Mouse (Mus musculus) CH12.LX (cell line): ENCODE data around the gene Atp8a2.

Experiments used
- CTCF ChIP-seq, 2 experiments: IDR thresholded peaks in 1 of 2; conservative IDR thresholded peaks in 1 of 2; 2 replicates each; pipeline ENCODE4 v1.5.1; 2011 to 2012; ENCODE audit warnings: low read depth in 2 of 2, low read length in 2 of 2, improper control_type of control experiment in 1 of 2, inconsistent platforms in 1 of 2, mild to moderate bottlenecking in 1 of 2, moderate library complexity in 1 of 2
- MAFK ChIP-seq: IDR thresholded peaks from 2 replicates; pipeline ENCODE4 v1.6.1; 2011; ENCODE audit warnings: low read length, improper control_type of control experiment; ENCODE audit not compliant: insufficient replicate concordance
- MEF2A ChIP-seq: IDR thresholded peaks from 2 replicates; pipeline ENCODE4 v1.6.1; 2014; ENCODE audit warnings: low read depth, mild to moderate bottlenecking, inconsistent platforms, low read length, improper control_type of control experiment, borderline replicate concordance
- NRF1 ChIP-seq: IDR thresholded peaks from 2 replicates; pipeline ENCODE4 v1.6.1; 2014; ENCODE audit warnings: low read depth, mild to moderate bottlenecking, inconsistent platforms, low read length, improper control_type of control experiment, moderate library complexity
- POLR2A ChIP-seq: IDR thresholded peaks from 2 replicates; pipeline ENCODE4 v1.6.1; 2011; ENCODE audit warnings: low read depth, mild to moderate bottlenecking, improper control_type of control experiment, low read length
- UBTF ChIP-seq: IDR thresholded peaks from 2 replicates; pipeline ENCODE4 v1.6.1; 2012; ENCODE audit warnings: low read depth, mild to moderate bottlenecking, inconsistent platforms, low read length, improper control_type of control experiment, moderate library complexity

DNA sequence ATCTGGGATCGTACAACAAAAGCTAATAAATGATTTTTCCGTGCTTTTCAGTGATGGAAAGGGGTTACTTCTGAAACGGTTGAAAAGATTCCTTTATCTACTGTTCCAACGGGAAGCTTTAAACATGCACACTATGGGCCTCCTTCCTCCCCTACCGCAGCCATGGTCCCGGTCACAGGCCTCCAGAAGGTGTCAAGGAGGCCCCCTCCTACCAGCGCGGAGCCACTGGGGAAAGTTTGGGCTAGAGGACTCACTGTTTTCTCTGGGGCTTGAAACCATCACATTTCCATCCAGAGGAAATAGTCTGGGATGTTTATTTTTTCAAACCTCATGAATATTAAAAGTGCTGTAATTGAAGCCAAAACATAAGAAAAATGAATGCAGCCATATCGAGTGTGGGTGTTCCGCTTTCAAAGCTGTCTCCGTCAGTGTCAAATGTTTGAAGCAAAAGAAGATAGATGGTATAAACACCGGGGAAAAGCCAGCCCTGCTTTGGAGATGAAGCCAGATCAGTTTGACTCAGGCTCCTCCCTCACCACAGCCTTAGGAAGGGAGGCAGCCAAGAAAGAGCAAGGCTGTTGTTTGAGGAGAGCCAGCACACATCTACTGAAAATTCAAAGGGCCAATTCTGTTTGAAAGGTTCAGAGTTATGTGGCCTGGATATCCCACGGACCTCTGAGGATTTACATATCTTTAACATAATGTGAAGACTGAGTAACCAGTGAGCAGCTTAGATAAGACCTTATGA is 481.1 kb downstream of the Atp8a2 start:
- no peak for TF ChIP-seq POLR2A
- no peak for TF ChIP-seq MAFK
- TF ChIP-seq NRF1, result no peak
- no peak for TF ChIP-seq CTCF (conservative IDR thresholded peaks at IDR 0.05 in 1 of 2, IDR thresholded peaks at IDR 0.05 in 1 of 2; ENCODE audit: low read depth in 2 of 2, low read length in 2 of 2)
- TF ChIP-seq UBTF, result no peak
- no peak for TF ChIP-seq MEF2A
